Mouse (Mus musculus) fibroblast of lung, adult 2 months (primary cell): ENCODE results near the gene Map3k14.

Experiments
- DNase-seq: peaks from one replicate; pipeline ENCODE4 v3.0.0-alpha.2; 2011; ENCODE audit warnings: low read depth

Gene Map3k14

GRCm38 (mm10) chr11:103175688-103176442 is 91.4 kb downstream of the Map3k14 start:
- no peak for DNase-seq

- no peak for DNase-seq
Measured at GRCm38 (mm10) chr11:103174891-103175391, 92.3 kb downstream of the Map3k14 start.

- DNase-seq, result no peak
Measured at GRCm38 (mm10) chr11:103174411-103174832, 92.8 kb downstream of the Map3k14 start.

- DNase-seq, result no peak
Measured at GRCm38 (mm10) chr11:103173771-103174344, 93.4 kb downstream of the Map3k14 start.

- DNase-seq, result no peak
Measured at GRCm38 (mm10) chr11:103173041-103173770, 94.1 kb downstream of the Map3k14 start.

GRCm38 (mm10) chr11:103172392-103173040 is 94.8 kb downstream of the Map3k14 start:
- DNase-seq, result no peak

GRCm38 (mm10) chr11:103171703-103172391 is 95.4 kb downstream of the Map3k14 start:
- no peak for DNase-seq

GRCm38 (mm10) chr11:103171286-103171620 is 96.0 kb downstream of the Map3k14 start:
- no peak for DNase-seq

- DNase-seq, result no peak
Measured at GRCm38 (mm10) chr11:103170494-103171285, 96.6 kb downstream of the Map3k14 start, which contains the start of gene Fmnl1. Gene Fmnl1, plus strand, starts transcription at chr11:103171107.

- DNase-seq, result no peak
Measured at GRCm38 (mm10) chr11:103170111-103170493, 97.2 kb downstream of the Map3k14 start.
